Mouse (Mus musculus): ENCODE measurements around the gene 2610528A11Rik.
A peak's percentile ranks its signal among the peaks of the same experiment; 100 is the strongest.
"Not testable (repeated sequence)": the region's sequence is repeated elsewhere in the genome, so short reads cannot be mapped to it uniquely, and the experiment has no call there.

The 2610528A11Rik gene

DNA sequence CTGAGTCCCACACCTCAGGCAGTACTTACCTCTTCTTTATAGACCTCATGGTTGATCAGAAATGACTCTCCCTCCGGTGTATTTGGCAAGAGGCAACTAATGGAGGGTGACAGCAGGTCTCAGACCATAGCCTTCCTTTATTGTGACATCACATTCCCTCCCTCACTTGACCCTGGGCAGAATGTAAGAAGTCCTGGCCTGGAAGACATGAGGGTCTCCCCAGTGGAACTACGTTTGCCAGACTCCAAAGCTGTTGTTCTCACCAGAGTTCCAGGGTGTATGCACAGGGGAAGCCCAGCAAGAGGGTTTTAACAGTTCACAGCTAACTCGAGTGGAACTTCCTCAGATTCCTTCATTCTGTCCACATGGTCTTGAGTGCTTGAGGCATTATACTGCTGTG lies at the start of gene 2610528A11Rik:
2610528A11Rik (minus strand) TSS at position 101 of the 400 bp plus-strand sequence.
- no peak for DNase-seq

DNA sequence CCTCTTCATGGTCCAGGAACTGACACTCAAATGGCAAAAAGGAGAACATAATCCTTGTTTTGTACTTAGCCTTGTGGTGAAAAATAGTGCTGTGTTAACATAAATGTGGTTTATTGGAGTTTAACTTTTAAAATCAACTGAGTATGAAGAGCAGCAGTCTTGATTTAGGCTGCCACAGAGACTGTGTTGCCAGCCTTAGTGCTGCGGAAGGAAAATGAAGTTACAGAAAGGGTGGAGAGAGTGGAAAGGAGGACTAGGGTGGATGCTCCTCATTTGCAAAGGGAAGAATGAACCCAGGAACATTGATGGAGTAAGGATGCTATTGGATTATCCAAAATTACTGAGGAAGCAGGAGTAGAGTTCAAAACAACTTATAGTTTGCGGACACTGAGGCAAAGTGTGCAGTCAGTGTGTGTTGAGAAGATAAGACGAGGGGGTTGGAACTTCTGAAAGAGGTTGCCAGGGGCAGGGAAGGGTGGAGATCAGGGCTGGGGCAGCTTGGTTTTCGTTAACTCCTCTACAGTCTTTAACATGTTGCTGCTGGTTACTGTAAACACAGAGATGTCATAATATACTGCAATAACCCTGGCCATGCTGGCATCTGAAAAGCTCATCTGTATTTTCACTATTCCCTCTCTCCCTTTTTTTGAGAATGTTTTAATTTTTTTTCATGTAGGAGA lies 49.6 kb upstream of the 2610528A11Rik start:
- DNase-seq, result no peak

DNA sequence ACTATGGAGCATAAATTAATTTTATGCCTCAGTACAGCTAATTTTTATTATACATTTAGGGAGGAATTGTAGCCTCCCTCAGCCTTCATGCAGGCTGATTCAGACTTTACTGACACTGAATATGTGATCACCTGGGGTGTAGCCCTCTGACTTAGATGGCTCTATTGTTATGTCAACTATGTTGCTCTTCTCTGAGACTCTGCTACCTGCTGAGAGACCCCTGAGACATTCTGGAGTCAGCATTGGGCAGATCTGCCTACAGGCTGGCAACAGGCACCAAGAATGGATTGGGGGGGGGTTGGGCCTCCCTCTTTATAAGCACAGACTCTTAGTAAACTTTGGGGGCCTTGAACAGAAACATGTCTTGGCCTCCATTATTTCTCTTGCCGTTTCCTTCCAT lies 40.6 kb upstream of the 2610528A11Rik start:
- DNase-seq, result no peak

DNA sequence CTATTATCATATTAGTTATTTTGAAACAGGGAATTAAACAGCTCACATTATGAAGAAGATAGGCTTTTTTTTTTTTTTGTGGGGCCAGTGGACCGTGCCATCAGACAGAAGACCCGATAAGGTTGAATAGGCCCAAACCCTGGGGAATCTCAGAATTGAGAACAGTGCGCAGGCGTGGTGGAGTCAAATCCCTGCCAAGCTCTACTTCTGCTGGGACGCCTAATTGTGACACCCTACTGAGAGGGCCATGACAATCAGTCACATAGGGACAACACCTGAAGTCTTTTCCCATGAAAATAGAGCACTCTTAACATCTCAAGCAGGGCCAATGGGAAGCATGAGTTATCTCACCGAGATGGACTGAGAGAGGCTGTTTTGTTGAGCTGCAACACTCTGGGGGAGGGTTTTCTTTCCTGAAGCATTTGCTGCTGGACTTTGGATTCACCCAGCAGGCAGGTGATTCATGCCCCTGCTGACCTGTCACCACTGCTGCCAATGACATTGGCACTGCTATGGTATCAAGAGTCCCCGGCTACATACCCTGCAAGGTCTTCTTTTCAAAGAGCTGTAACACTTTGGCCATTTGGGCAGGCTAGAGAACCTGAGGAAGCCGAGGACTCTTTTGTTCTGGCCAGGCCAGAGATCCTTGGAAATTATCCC lies 25.4 kb upstream of the 2610528A11Rik start:
- DNase-seq, result peak; percentile 40 to 45

DNA sequence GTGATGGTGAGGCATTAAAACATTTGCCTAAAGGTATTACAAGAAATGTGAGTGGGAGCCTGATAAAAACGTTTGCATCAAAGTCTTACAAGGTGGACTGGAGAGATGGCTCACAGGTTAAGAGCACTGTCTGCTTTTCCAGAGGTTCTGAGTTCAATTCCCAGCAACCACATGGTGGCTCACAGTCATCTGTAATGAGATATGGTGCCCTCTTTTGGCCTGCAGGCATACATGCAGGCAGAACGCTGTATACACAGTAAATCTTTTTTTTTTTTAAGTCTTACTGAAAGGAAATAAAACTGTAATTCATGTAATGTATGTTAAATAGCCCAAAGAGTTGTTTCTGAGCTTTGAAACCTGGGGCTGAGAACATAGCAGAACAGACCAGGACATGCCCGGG lies 23.8 kb upstream of the 2610528A11Rik start:
- not testable (repeated sequence) for DNase-seq

DNA sequence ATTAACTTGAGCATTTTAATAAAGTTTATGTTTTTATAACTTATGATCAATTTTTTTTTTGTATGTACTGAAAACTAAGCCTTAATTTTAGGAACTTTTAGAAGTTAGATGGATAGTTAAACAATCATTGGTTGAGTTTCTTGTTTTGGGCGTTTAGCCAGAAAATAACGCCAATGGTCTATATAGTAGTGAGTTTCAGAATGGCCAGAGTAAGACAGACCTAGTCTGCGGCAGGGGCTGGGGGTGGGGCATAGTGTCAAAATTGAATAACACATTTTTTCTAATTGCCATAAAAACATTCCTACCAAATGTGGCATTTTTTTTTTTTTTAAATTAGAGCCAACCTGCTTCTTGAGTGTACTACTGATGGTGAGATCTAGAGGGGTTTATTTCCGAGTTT lies 22.3 kb upstream of the 2610528A11Rik start:
- DNase-seq, result no peak

DNA sequence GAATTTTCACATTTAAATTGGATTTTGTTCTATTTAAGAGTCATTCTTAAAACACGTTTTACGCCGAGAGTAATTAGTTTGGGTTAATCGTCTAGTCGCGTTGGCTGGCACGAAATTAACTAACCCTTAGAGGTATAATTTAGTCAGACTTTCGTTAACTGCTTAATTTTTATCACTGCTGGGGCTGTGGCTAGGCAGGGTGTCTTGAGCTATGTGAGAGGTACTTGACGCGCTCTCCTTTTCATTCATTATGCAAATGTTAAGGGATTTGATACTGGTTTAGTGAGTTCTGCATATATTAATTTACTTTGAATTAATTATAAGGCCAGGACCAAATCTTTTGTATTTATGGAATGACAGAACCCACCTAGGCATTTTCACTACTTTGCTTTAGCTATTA lies 21.8 kb upstream of the 2610528A11Rik start:
- DNase-seq, result no peak

DNA sequence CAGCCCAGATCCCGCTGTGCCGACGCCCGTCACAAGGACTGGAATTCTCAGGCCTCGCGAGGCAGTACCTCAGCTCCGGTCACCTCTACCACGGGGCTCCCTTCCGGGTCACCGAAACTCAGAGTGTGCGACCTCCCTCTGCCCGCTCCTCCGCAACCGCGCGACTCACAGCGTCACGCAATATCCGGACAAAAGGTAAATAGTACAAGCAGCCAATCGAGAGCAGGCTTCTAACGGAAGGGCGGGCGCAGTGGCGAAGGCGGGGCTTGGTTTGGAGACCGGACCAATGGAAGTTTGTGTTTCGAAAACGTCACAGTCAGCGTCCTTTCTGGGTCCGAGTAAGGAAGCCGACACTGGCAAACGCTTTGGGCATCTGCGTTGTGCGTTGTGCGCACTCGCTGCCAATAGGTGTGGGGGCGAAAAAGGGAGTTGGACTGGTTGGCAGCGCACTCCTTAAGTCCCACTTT lies 21.3 kb upstream of the 2610528A11Rik start, which contains the start of gene Ghitm:
Ghitm (minus strand) TSS at position 146 of the 467 bp plus-strand sequence.
- peak; percentile 98 to 99 for DNase-seq

DNA sequence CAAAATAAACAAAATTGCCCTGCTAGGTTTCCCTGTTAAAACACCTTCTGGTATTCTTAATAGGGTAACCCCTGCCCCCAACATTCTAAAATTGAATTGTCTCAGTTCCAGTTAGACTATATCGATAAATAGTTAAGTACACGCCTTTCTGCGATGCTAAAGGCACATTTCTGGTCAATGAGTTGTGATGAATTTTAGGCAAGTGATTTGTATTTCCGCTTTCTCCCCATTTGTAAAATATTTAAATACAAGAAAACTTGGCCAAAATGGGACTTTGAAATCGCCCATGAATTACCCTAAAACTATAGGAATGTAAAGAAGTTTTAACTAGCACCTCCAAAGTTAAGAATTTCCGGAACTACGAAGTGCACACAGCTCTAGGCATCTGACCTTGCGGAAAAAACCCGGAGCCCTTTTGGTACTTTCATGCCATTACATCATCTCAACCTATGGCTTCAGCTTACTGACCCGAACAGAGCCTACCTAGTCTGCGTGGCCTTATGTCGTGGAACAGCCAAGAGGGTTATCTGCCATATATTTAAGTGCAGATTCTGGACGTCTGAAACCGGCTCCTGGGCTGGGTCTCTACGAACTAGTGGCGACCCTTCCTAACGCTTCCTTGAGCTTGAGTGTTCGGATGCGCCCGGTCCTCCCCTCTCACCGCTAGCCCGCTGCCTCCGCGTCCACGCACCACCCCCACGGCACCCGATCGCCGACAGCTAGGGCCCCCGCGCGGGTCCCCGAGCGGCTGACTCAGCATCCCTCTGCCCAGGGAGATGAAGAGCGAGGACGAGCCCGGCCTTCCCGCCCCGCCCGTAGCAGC lies 20.7 kb upstream of the 2610528A11Rik start:
- DNase-seq, result peak in 1 of 2 experiments; percentile 27

DNA sequence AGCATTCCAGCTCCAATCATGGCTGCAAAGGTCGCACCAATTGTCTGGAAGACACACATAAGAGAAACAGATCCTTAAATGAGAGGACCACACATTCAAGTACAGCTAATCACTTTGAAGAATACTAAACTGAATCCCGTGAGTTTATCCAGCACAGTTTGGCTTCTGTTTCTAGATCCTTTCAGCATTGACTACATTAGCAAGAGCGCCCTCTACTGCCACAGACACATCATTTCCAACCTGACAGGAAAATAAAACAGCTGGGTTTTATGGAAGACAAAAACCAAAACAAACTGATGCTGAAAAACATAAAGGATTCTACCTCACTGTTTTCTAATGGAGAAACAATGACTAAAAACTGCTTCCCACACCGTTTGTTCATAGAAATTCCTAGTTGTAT lies 13.8 kb upstream of the 2610528A11Rik start:
- DNase-seq, result peak in 1 of 2 experiments; percentile 40

DNA sequence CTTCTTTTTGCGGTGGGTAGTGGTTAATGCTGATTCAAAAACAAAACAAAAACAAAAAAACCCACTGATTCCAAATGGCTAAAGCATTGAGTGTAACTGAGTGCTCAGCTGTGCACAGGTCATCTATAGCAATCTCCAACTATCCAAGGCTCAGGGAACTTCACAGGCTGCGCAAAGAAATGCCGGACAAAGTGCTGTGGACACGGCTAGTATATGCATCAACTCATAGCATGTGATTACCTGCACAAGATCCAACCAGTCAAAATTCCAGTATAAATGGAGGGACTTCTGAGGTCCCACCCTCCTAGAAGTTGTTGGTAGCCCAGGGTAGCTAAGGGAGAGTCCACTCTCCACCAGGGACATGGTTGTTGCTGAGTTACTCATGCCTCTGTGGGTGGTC lies 5.4 kb upstream of the 2610528A11Rik start:
- DNase-seq, result no peak

DNA sequence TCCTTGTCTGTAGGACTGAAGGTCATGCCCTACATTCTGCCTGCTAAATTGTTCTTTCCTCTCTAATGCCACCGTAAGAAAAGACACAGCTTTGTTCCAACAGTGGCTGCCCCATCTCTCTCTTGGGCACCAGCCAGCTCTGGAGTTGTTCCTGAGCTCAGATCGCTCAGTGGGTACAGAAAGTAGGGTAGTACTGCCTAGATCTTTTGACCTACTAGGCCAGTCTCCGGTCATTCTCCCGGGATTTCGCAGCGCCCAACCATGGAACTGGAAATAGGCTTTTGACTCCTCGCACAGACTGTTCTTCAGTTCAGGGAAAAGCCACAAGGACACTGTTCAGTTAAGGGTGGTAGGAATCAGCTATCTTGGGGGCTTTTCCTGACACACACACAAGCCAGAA lies 891 bp downstream of the 2610528A11Rik start:
- peak in 1 of 2 experiments; percentile 23 for DNase-seq

DNA sequence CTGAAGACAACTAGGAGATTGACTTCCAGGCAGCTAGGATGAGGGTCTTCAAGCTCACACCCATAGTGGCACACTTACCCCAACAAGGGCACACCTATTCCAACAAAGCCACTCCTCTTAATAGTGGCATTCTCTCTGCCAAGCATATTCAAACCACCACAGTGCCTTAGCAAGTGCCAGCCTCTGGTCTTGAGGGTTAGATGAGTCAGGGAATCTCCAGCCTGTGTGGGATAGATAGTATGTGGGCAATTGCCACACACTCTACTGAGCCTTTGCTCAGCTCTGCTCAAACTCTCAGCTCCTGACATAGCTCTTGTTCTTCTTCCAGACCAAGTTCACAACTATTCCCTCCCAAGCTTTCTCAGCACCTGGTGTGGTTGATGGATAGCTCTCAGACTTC lies 2.5 kb downstream of the 2610528A11Rik start:
- DNase-seq, result no peak

DNA sequence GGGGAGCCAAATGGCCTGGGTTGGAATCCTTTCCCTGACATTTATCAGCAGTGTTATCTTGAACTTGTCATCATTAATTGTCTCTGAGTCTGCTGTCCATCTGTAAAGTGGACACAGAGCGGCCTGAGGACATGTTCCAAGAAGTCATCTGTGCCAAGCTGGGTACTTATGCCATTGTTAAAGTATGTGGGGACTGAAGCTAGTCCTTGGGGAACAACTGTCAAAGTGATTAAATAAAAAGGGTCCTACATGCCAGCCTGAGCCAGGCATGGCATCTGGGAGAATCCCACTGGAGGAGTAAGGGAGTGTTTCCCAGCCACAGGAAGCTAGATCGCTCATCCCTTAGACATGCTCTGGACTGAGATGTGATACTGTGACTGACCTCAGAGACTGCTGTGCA lies 3.4 kb downstream of the 2610528A11Rik start:
- DNase-seq, result no peak

DNA sequence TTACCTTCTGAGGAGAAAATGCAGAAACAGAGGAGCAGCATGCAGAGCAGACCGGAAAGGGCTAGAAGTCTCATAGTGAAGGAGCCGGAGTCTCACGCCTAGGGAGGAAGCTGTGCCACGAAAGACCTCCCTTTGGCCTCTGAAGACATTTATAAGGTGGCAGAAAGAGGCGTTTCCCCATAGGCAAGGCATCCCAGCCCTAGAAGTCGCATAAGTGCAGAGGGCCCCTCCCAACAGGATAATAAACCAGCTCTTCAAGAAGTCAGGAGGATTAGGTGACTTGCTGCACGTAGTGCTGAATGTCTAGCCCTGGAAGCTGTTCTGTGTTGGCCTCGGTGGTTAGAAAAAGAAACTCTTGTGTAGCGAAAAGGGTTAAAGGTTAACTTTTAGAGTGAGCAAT lies 3.8 kb downstream of the 2610528A11Rik start:
- DNase-seq, result no peak

DNA sequence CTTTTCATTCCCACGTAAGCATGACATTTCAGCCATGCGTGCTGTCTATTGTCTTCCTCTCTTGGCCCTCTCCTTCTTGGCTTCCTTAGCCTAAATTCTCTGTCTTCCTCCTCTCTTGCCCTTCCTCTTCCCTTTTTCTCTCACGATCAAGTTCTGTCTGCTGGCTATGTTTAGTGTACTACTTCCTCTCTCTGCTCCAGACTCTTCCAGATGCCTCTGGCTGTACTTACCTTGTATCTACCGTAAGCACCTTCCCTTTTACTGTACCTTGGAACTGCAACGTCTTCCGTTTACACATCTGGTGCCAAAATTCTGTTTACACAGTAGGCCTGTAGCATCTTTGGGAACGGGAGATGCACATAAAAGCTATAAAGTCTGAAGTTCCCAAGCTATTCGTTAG lies 4.4 kb downstream of the 2610528A11Rik start:
- no peak for DNase-seq

DNA sequence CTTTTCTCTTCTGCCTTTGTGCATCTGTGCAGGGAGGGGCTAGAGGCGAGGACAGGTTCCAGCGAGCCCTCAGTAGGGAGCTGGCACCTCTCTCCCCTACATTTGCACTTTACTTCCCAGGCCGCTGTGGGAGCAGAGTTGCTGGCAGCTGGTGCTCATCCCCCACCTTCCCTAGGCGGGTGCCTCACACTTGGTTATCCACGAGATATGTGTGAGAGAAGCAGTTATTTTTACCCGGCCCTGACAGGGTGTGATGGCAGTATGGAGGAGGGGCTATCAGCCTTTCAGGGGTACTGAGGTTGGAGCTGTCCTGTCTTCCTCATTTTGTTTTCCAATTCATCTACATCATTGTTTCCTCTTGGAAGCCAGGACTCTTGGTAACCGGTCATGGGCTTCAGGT lies 8.0 kb downstream of the 2610528A11Rik start:
- no peak for DNase-seq

DNA sequence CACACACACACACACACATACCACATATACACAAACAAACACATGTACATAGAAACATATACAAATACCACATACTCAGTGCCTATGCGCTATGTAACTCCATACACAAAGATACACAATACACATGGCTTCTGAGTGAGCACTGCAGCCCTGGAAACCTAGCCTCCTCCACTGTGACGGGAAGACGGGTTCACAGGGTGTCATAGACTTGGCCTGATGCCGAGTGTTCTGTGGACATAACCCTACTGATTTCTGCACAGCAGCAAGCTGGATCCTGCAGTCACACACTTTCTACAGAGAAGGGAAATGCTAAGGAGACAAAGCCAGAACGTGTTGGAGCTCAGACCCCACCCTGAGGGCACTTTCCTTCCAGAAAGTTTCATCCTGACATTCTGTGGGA lies 9.1 kb downstream of the 2610528A11Rik start:
- peak; percentile 23 to 33 for DNase-seq

DNA sequence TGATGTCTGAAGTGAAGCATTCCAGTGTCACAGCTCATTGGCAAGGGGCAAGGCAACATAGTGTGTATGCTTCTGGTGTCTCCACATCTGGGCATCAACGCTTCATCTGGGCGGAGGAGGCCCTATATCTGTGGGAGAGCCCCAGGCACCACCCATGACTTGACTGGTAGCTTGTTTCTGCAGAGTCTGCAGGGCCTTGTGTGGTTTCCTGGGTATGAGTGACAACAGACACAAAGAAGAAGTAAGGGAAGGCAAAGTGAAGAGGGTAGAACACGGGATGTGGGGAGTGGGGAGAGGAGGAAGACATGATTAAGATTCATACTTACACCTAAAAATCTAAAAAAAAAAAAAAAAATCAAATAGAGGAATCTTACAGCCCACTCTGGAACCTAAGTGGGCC lies 11.3 kb downstream of the 2610528A11Rik start:
- DNase-seq, result no peak

DNA sequence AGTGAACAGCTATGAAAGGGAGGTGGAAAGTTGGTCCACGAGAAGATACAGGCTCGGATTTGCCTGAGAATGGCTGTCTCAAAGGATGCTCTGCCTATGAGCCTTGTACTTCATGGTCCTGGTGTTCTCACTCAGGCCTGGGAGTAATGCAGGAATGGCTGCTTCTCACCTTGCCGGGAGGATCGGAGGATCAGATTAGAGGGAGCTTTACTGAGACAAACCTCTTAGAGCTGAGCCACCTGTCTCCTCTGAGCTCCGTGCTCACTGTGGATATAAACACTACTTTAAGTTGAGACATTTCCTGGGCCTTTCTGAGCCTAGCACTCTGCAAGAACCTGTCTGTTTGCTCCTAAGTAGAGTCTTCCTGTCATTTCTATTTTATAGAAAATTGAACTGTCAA lies 12.3 kb downstream of the 2610528A11Rik start:
- no peak for DNase-seq

DNA sequence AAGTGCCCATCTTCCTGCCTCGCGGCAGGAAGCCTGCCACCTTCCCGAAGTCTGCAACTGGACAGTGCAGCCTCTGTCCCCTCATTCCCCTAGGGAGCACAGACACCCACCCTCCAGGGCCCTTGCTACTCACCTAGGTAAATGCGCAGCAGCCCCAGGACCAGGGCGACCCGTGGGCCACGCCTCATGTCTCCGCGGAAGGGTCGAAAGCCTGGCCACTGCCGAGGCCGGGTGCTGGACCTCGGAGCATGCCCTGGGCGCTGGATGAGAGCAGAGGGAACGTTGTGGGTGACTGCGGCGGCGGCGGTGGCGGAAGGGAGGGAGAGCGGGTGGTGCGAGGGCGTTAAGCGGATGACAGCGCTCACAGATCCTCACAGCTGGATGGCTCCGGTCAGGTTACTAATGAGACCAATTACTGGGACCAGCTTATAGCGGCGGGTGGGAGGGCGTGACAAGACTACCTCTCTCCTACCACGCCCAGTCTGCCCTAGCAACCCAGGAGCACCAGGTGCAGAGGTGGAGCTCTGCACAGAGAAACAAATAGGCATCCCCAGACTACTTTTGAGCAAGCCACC lies 15.8 kb downstream of the 2610528A11Rik start, which contains the start of gene Cdhr1:
Cdhr1 (minus strand) TSS at position 392 of the 575 bp plus-strand sequence.
- no peak for DNase-seq

DNA sequence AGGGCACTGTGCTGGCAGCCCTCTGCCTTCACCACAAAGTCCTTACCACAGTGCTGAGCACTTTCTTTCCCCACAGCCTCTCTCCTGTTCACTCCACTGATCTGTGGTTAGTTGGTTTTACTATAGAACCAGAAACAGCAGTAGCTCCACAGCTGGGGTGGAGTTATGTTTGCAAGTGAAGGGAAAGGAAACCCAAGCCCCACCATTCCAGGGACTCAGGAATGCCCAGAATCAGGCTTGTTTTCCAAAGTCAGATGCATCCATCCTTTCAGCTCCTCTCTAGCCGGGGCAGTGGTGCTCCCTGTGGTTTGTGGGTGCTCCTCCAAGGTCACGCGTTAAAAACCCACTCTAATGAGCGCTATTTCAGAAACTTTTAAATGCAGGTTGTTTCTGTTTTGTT lies 18.3 kb downstream of the 2610528A11Rik start:
- DNase-seq, result no peak

DNA sequence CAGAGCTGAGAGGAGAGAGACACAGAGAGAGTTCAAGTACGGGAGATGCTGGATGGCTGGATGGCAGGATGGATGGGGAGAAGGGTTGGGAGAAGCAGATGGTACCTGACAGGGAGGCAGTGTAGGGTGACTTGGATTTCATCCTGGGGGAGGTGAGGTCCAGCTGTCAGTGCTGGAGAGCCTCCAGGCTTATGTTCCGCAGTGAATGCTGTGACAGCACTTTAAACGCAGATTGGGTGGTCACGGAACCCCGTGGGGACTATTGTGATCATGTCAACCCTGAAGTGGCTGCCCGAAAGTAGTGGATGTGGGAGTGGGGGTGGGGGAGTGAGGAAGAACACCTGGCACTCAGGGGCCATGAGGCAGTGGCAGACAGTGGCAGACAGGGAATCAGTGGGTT lies 19.4 kb downstream of the 2610528A11Rik start:
- no peak for DNase-seq

Data from kidney, adult 8-10 months (tissue).